Comparison of ENCODE assay signal across 12 mouse cellular contexts in the genomic region with DNA sequence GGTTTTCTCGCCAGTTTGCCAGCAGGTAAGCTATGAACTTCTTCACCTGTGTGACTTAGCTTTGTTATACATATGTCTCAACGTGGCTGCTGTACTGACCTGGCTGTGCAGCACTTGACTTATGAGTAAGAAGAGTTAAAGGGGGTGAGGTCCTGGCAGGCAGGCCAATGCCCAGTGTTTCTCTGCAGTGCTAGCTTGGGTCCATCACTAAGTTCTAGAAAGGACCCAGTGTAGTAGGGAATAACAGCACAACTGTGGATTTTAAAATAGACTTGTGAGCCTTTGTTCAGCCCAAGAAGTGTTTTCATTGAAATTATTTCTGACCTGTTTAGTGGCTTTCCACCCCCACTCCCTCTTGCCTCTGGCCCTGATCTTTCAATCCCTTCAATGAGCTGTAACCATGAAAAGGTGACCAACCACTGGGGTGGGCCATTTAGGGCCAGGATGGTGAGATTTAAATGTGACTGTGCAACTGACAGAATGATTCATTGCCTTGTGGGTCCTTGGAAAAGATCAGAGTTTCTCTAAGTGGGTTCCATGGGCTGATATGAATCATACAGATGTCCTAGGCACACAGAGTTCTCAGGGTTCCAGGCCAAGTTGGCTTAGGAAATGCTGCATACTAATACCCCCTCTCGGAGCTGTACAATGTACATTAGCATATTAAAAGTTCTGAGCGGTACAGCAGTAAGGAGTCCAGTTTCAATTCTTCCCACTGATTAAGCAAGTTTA. TPM values are rescaled to one million over a fixed set of nuclear protein-coding genes. Genes with fewer than 3 reads are reported as not detected.
DNase-seq lines count a peak whose midpoint lies in the region; ATAC-seq and TF ChIP-seq lines count a peak whose summit lies in the region.
"Had no signal": no experiment of that assay in that cellular context is flagged by ENCODE, and none has a peak within 500 bp of the region (broad histone marks: within the 10 kb centered on the region; RNA-seq: fewer than 3 reads in every experiment).

No protein-coding gene starts in this region.

- no peak for TF ChIP-seq CTCF in layer of hippocampus, adult 2 months (conservative IDR thresholded peaks at IDR 0.05)
- TF ChIP-seq CTCF in Patski (IDR thresholded peaks at IDR 0.05): no peak

- H3K4me3 ChIP-seq in layer of hippocampus, adult 2 months: no peak overlapping the region

- DNase-seq in heart, adult 11 months: peak; percentile 57
- no peak for DNase-seq in heart, postnatal 10 days
- peak in 1 of 2 experiments; percentile 17 for DNase-seq in layer of hippocampus, adult 2 months (ENCODE audit: low spot score in 2 of 2)
- DNase-seq in layer of hippocampus, adult 11-12 months (ENCODE audit: low spot score): no peak
- peak; percentile 62 for DNase-seq in Patski (ENCODE audit: low read depth, low spot score)
- peak; percentile 76 for DNase-seq in fibroblast of lung, adult 2 months (ENCODE audit: low read depth)
- DNase-seq in urinary bladder, postnatal 14 days (ENCODE audit: low spot score): no peak
- DNase-seq in gastrocnemius, postnatal 10 days: no peak
- DNase-seq: cerebellum, adult 18-20 months; left cerebral cortex, postnatal 4 days; thymus, adult 18-20 months had no signal

- POLR2A ChIA-PET in Patski (lab: Charles Lee): no interaction called here

- H3K27ac ChIP-seq in layer of hippocampus, adult 2 months: peak overlapping the region; percentile 44

- ATAC-seq in Patski: no peak

- CTCF ChIA-PET in Patski (lab: Charles Lee): no interaction called here

- intact Hi-C loops in heart, postnatal 10 days (cut with DNase I): no loop called here

- no peaks in the 10 kb centered on the region for H3K27me3 ChIP-seq in Patski

- in situ Hi-C loops in Patski (cut with MboI; ENCODE audit: low pct_unique_long_range_greater_than_20kb): no loop called here

RNA-seq across cellular contexts. Expression of a gene that starts 10.0 kb away (rescaled TPM):
- total RNA-seq in heart, postnatal 10 days (2021): 10 to 100 TPM; 23.6 to 28.8 TPM
- 1 to 10 TPM in 1 of 2 experiments, under 1 TPM in 1; 0.97 to 1.1 TPM for total RNA-seq in layer of hippocampus, adult 2 months (2021)
- polyA plus RNA-seq in Patski (2021): 0.53 TPM
- 10 to 100 TPM; 41.8 to 45.9 TPM for total RNA-seq in gastrocnemius, postnatal 10 days (2021)
- total RNA-seq: monocyte, adult 5-6 weeks had no signal

Comparison
In these comparisons a context has a peak if more than half of its experiments do, and no peak if none do; other contexts are left out.
1. DNase-seq: peak in heart, adult 11 months (single experiment), Patski (single experiment) and fibroblast of lung, adult 2 months (single experiment); none in heart, postnatal 10 days (0 of 2), layer of hippocampus, adult 11-12 months (single experiment), urinary bladder, postnatal 14 days (single experiment) and gastrocnemius, postnatal 10 days (single experiment).
2. RNA of a gene that starts 10.0 kb away (total RNA-seq): 41.8 to 45.9 TPM in gastrocnemius, postnatal 10 days and 23.6 to 28.8 TPM in heart, postnatal 10 days; 0.97 to 1.1 TPM in layer of hippocampus, adult 2 months; every median in the first group is over 10 times any median in the second.